Mouse (Mus musculus) cerebellum, adult 2 months (tissue): Measurements from ENCODE around the gene Adh1. TPM values are rescaled to one million over a fixed set of nuclear protein-coding genes. Genes with fewer than 3 reads are reported as not detected.

ENCODE experiments used
- DNase-seq, 2 experiments: peaks; one replicate each; pipeline ENCODE4 v3.0.0; 2021
- H3K27ac ChIP-seq: fragments of 200-500 bp; 2 replicates; pipeline ENCODE4 v1.5.1; 2012; ENCODE audit warnings: low read length, control low read depth, inconsistent platforms; ENCODE audit not compliant: insufficient read depth
- H3K27me3 ChIP-seq: fragments of 200-500 bp; 2 replicates; pipeline ENCODE4 v1.6.1; 2012; ENCODE audit warnings: inconsistent platforms, mild to moderate bottlenecking, low read length, moderate library complexity; ENCODE audit not compliant: control insufficient read depth, insufficient read depth
- H3K4me1 ChIP-seq: fragments of 200-500 bp; 2 replicates; pipeline ENCODE4 v1.6.1; 2011; ENCODE audit warnings: low read length; ENCODE audit not compliant: control insufficient read depth, insufficient read depth
- H3K4me3 ChIP-seq: fragments of 200-500 bp; replicated peaks from 2 replicates; pipeline ENCODE3; 2011; ENCODE audit warnings: mild to moderate bottlenecking, low read depth, low read length, control low read depth; ENCODE audit not compliant: insufficient read depth
- CTCF ChIP-seq: fragments of 200-500 bp; IDR thresholded peaks from 2 replicates; pipeline ENCODE4 v1.5.1; 2011; ENCODE audit warnings: low read depth, mild to moderate bottlenecking, control low read depth, low read length, moderate library complexity, borderline replicate concordance; ENCODE audit not compliant: insufficient read depth
- POLR2A ChIP-seq: fragments of 200-500 bp; IDR thresholded peaks from 2 replicates; pipeline ENCODE4 v1.6.1; 2011; ENCODE audit warnings: low read length, control low read depth, borderline replicate concordance; ENCODE audit not compliant: insufficient read depth
- WGBS: fragments of 180-500 bp; shearing (Covaris S2); methylation state at CpG from one replicate; pipeline ENCODE4 v1.1.7; 2018; 5-methylcytosine and 5-hydroxymethylcytosine counted together
- polyA plus RNA-seq: library from polyadenylated mRNA; depleted of rRNA; stranded (reverse); fragments of >200 nt; gene quantifications from 2 replicates; pipeline ENCODE4 v1.2.3, GENCODE M21; 2012

Gene Adh1
- polyA plus RNA-seq, 1 experiment: 1.6 TPM

DNA sequence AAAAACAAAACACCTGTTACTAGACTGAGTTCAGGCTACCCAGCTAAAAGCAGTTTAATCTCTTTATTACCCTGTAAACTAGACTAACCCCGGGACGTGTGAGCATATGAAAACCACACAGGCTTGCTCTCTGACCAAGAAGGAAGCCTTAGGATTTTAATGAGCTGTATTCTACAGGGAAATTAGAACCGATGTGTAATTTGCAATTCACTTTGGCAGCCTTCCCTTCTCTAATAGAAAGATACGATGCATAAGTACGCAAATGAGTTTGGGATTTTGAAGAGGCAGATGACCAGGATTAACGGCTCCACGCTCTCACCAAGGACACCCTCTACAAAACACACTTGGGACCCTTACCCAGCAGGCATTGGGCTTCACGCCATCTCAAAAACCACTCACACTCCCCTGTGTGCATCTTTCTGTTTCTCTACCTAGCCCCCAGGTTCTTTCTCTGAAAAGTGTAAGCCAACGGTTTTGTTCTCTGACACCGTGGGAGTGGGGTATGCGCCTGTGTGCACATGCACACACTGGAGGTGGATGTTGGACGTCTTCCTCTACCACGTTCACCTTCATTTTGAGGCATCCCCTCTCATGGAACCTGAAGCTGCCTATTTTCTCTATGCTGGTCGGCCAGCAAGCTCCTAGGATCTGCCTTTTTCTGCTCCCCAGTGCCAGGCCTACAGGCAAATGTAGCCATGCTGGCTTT, 18.6 kb upstream of the Adh1 start:
- 57% methylated on average over 14 of the region's 14 CpGs for WGBS
- no peaks in the 10 kb centered on the region for H3K27me3 ChIP-seq
- TF ChIP-seq POLR2A (no peak), CTCF (no peak)
- no peak overlapping the region for H3K4me3 ChIP-seq
- no peak for DNase-seq
- H3K4me1 ChIP-seq: no peaks in the 10 kb centered on the region
- no peak overlapping the region for H3K27ac ChIP-seq

DNA sequence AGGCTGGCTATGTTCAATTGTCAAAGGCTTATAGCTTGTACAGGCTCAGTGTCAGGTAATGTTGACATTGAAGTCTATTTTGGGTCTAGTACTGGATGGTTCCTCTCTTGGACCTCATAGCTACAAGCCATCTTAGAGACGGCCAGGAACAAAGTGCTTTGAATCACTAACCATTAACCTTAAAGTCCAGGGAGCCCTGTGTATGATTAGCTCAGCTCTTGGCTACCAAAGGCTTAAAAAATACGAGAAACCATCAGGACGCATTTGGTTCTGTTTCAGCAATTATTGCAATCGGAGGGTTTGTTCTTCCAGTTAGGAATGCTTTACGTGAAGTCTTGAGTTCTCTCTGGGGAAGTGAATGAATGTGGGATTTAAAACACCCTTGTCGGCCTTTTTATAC, 17.9 kb upstream of the Adh1 start:
- H3K4me1 ChIP-seq: no peaks in the 10 kb centered on the region
- no peak overlapping the region for H3K4me3 ChIP-seq
- TF ChIP-seq POLR2A (no peak), CTCF (no peak)
- no peaks in the 10 kb centered on the region for H3K27me3 ChIP-seq
- 95% methylated on average over 6 of the region's 6 CpGs for WGBS
- no peak overlapping the region for H3K27ac ChIP-seq
- DNase-seq: no peak

DNA sequence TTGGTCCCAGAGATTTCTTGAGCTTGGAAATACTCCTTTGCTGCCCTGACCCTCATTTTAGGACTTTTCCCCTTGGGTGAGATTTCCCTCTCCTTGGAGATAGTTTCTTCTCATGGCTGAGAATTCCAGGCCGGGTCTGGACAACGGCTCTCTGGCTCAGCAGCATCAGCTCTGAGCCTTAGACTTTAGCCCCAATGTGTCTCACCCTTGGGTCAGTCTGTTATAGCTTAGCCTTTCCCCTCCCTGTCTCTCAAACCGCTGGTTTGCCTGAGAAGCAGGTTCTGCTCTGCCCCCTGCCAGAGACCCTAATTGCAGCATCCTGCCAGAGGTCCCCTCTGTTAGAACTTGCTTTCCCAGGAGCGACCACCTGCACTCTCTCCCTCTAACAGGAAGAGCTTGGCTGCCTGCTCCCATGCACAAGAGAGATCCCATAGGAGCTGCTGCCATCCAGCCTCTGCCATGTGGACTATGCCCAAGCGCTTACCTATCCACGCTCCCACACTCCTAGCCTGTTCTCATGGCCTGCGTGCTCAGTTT, 16.4 kb upstream of the Adh1 start:
- Histone ChIP-seq H3K27ac (no peak overlapping the region), H3K4me1 (no peaks in the 10 kb centered on the region), H3K4me3 (no peak overlapping the region), H3K27me3 (no peaks in the 10 kb centered on the region)
- no peak for DNase-seq
- 66% methylated on average over 7 of the region's 7 CpGs for WGBS
- TF ChIP-seq POLR2A (no peak), CTCF (no peak)

DNA sequence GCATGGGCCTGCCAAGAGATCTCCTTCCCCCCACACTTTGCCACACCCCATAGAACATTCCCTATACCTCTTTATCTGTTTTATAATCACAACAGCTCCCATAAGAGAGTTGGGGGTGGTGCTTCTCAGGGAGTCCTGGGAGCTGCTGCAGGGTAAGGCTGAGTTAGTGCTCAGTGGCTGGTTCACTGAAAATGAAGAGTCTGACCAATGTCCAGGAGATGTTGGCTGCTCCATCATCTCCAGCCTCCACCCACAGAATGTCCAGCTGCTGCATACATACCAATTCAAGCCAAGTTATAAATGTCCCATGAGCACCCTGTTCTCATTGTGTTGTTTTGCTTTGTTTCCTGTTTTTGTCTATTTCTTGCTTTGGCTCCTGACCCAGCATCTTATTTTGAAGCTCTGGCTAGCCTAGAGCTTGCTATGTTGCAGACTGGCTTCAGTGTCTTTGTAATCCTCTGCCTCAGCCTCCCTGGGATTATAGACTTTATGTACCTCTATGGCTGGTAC, 14.2 kb upstream of the Adh1 start:
- TF ChIP-seq CTCF (no peak), POLR2A (no peak)
- H3K4me1 ChIP-seq: no peaks in the 10 kb centered on the region
- no peaks in the 10 kb centered on the region for H3K27me3 ChIP-seq
- no peak for DNase-seq
- no peak overlapping the region for H3K4me3 ChIP-seq
- H3K27ac ChIP-seq: no peak overlapping the region

DNA sequence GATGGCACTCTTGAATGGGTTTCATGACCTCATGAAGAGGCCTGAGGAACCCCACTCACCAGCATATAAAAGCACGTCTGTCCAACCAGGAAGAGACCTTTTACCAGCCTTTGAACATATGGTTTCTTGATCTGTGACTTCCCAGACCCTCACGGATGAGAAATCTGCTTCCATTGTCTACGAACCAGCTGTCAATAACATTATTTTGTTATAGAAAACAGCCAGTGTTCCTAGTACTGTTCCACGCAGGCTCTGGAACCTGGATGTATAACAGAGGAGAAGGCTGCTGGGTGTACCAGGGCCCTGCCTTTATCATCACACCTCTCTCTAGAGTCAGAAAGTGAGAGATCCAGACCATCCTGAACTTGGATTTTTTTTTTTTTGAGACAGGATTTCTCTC, 13.6 kb upstream of the Adh1 start:
- no peak for DNase-seq
- 87% methylated on average over 4 of the region's 4 CpGs for WGBS

DNA sequence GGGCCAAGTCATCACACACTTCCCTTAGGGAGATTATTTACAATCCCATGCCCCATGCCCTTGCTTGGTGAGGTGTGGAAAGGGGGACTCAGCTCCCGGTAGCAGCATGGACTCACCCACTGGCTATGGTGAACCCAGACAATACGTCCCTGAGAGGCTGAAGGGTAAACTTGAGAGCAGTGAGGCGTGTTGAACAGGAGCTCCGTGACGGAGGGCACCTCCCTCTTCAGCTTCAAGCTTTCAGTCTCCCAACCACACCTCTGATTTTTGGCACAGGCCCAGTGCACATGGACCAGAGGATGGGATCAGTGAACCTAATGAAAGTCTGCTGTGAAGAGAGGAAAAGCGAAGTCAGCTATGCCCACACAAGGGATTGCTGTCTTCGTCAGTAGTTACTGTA, 12.8 kb upstream of the Adh1 start:
- H3K4me3 ChIP-seq: no peak overlapping the region
- no peak for DNase-seq
- no peak for TF ChIP-seq POLR2A
- TF ChIP-seq CTCF: no peak
- no peaks in the 10 kb centered on the region for H3K4me1 ChIP-seq
- no peaks in the 10 kb centered on the region for H3K27me3 ChIP-seq
- 46% methylated on average over 7 of the region's 7 CpGs for WGBS
- H3K27ac ChIP-seq: no peak overlapping the region

More for the DNA sequence above, 13.6 kb upstream of the Adh1 start:
- TF ChIP-seq CTCF: no peak
- no peak for TF ChIP-seq POLR2A
- Histone ChIP-seq H3K27ac (no peak overlapping the region), H3K4me3 (no peak overlapping the region), H3K4me1 (no peaks in the 10 kb centered on the region), H3K27me3 (no peaks in the 10 kb centered on the region)

DNA sequence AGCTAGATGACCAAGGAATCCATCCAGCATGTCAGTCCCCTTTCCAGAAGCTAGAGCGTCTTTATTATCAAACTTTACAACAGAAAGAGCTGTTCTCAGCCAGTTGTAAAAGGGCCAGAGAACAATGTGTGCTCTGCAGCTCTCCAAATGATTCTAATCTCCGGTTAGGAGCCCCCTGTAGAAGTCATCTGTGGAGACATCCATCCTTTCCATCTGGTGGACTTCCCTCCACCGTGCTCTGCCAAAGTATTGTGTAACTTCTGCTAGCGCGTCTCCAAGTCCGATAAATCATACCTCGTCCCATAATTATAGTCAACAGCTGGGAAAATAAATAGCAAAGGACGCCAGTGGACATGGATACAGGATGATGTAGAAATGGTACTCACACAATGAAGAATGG, 12.0 kb upstream of the Adh1 start:
- Histone ChIP-seq H3K4me1 (no peaks in the 10 kb centered on the region), H3K27ac (no peak overlapping the region), H3K27me3 (no peaks in the 10 kb centered on the region), H3K4me3 (no peak overlapping the region)
- TF ChIP-seq CTCF: no peak
- no peak for TF ChIP-seq POLR2A
- WGBS: 33% methylated on average over 8 of the region's 8 CpGs
- DNase-seq: peak in 1 of 2 experiments; percentile 8

DNA sequence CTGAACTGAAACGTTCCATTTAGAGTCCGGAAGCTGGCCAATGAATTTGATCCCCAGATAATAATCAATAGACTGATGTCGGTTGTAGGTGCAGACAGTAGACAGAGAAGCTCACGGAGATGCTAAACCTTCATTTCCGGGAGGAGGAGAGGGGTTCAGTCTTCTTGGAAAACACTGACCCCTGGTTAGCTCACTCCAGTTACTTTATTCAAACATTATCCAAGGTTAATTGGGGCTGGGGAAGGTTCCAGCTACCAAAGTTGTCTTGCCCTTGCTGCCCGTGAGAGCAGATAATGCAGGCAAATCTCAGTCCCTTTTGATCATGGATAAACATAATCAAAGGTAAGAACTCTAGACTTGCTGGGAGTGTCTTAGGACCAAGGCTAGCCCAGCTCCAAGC, 9.6 kb upstream of the Adh1 start:
- Histone ChIP-seq H3K4me3 (no peak overlapping the region), H3K27ac (no peak overlapping the region), H3K4me1 (no peaks in the 10 kb centered on the region), H3K27me3 (no peaks in the 10 kb centered on the region)
- no peak for TF ChIP-seq CTCF
- TF ChIP-seq POLR2A: no peak
- DNase-seq: no peak
- 89% methylated on average over 6 of the region's 6 CpGs for WGBS
